Mouse (Mus musculus): Measurements from ENCODE around the gene Amz1. TPM values are rescaled to one million over a fixed set of nuclear protein-coding genes. Genes with fewer than 3 reads are reported as not detected.

Amz1 gene
- polyA plus RNA-seq, 1 experiment from 2014 or later, result 1.2 TPM

Other genes starting within 250 kb of the Amz1 start
- gene Chst12, start 218.6 kb upstream of the Amz1 start, polyA plus RNA-seq (2014; fragmentation: Nextera tagmentation; extraction: Ambion mirVana), result 19.1 and 20.6 TPM in 2 replicates
- 1.8 and 2.6 TPM in 2 replicates for gene Grifin, start 159.1 kb upstream of the Amz1 start, polyA plus RNA-seq (2014; fragmentation: Nextera tagmentation; extraction: Ambion mirVana)
- 10.6 and 11.0 TPM in 2 replicates for gene Lfng, start 116.8 kb upstream of the Amz1 start, polyA plus RNA-seq (2014; fragmentation: Nextera tagmentation; extraction: Ambion mirVana)
- gene Ttyh3, start 75.1 kb upstream of the Amz1 start, polyA plus RNA-seq (2014; fragmentation: Nextera tagmentation; extraction: Ambion mirVana), result 24.3 and 26.5 TPM in 2 replicates
- gene Iqce, start 21.7 kb upstream of the Amz1 start, polyA plus RNA-seq (2014; fragmentation: Nextera tagmentation; extraction: Ambion mirVana), result 13.2 and 14.4 TPM in 2 replicates
- 16.9 and 18.7 TPM in 2 replicates for gene Brat1, start 19.1 kb upstream of the Amz1 start, polyA plus RNA-seq (2014; fragmentation: Nextera tagmentation; extraction: Ambion mirVana)
- gene Gna12, start 106.3 kb downstream of the Amz1 start, polyA plus RNA-seq (2014; fragmentation: Nextera tagmentation; extraction: Ambion mirVana), result 25.1 and 31.1 TPM in 2 replicates

Measured in liver, embryonic 11.5 days (tissue).